Mouse (Mus musculus) kidney, adult 2 months (tissue): ENCODE results near the gene B3gnt8. TPM values are rescaled to one million over a fixed set of nuclear protein-coding genes. Genes with fewer than 3 reads are reported as not detected.

ENCODE experiments used
- DNase-seq: peaks from one replicate; pipeline ENCODE4 v3.0.0; 2021
- H3K27ac ChIP-seq: fragments of 200-500 bp; 2 replicates; pipeline ENCODE4 v1.5.1; 2012; ENCODE audit warnings: low read depth, low read length, control low read depth, inconsistent platforms; ENCODE audit not compliant: insufficient read depth
- H3K27me3 ChIP-seq: fragments of 200-500 bp; replicated peaks from 2 replicates; pipeline ENCODE4 v1.6.1; 2012; ENCODE audit warnings: mild to moderate bottlenecking, moderate library complexity, low read length, inconsistent platforms; ENCODE audit not compliant: control insufficient read depth, insufficient read depth
- H3K36me3 ChIP-seq: fragments of 200-500 bp; 2 replicates; pipeline ENCODE4 v1.6.1; 2012; ENCODE audit warnings: mild to moderate bottlenecking, moderate library complexity, low read length, inconsistent platforms; ENCODE audit not compliant: control insufficient read depth, insufficient read depth
- H3K4me1 ChIP-seq: fragments of 200-500 bp; 2 replicates; pipeline ENCODE4 v1.6.1; 2011; ENCODE audit warnings: low read length; ENCODE audit not compliant: control insufficient read depth, insufficient read depth
- H3K4me3 ChIP-seq: fragments of 200-500 bp; 2 replicates; pipeline ENCODE4 v1.5.1; 2011; ENCODE audit warnings: mild to moderate bottlenecking, low read depth, low read length, control low read depth; ENCODE audit not compliant: insufficient read depth
- CTCF ChIP-seq: fragments of 200-500 bp; conservative IDR thresholded peaks from 2 replicates; pipeline ENCODE4 v1.5.1; 2011; ENCODE audit warnings: low read depth, mild to moderate bottlenecking, control low read depth, low read length, moderate library complexity, mixed read lengths; ENCODE audit not compliant: insufficient read depth, insufficient read length
- POLR2A ChIP-seq: fragments of 200-500 bp; IDR thresholded peaks from one replicate; pipeline ENCODE4 v1.6.1; 2011; ENCODE audit warnings: low read depth, low read length, control low read depth
- WGBS: fragments of 180-500 bp; shearing (Covaris S2); methylation state at CpG from one replicate; pipeline ENCODE4 v1.1.7; 2018; 5-methylcytosine and 5-hydroxymethylcytosine counted together
- polyA plus RNA-seq: library from polyadenylated mRNA; depleted of rRNA; stranded (reverse); fragments of >200 nt; gene quantifications from 2 replicates; pipeline ENCODE4 v1.2.3, GENCODE M21; 2012

The B3gnt8 gene
- polyA plus RNA-seq, 1 experiment = 9.6 TPM

DNA sequence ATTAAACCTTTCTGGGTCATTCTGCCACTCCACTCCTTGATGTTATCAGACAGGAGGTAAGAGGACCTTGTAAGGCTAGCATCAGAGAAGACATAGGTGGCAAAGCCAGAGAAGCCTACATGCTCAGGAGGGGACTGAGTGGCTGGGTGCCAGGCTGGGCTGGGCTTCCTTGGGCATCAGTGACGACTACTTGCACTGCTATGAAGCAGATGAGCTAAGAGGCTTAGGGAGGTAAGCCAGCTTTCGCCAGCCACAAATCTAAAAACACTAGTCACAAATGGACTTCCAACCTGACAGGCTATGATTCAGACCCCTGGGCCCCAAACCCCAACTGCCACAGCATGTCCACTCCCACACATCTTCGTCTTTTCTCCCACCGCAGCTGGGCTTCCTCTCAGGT, 18.2 kb downstream of the B3gnt8 start:
- DNase-seq = no peak
- Histone ChIP-seq H3K27me3 (no peaks in the 10 kb centered on the region), H3K36me3 (no peaks in the 10 kb centered on the region; the same call in 1 of the 2 replicates), H3K4me1 (no peaks in the 10 kb centered on the region), H3K27ac (no peak overlapping the region), H3K4me3 (no peak overlapping the region)
- WGBS = 58% methylated on average over 4 of the region's 4 CpGs
- TF ChIP-seq CTCF (no peak), POLR2A (no peak)

DNA sequence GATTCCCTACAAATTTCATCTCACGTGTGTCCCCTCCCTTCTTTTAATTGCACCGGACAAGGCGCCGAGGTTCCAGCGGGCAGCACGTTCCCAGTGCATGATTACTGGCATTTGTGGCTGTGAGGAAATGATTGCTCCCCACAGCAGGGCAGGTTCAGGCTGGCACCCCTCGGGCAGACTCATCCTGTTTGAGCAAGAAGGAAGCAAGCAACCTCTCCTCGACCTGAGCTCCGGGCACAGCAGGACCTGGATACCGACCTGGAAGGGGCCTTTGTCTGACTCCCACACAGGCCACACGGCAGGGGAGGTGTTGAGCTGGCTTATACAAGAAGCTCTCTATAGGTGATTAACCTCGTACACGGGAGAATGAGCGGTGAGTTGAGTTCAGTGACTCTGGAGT, 18.6 kb downstream of the B3gnt8 start:
- DNase-seq = peak; percentile 46
- no peak for TF ChIP-seq CTCF
- no peak for TF ChIP-seq POLR2A
- H3K27ac ChIP-seq = peak overlapping the region; percentile 26; the same call in 1 of the 2 replicates
- WGBS = 34% methylated on average over 14 of the region's 14 CpGs
- H3K4me1 ChIP-seq = no peaks in the 10 kb centered on the region
- no peak overlapping the region for H3K4me3 ChIP-seq
- H3K36me3 ChIP-seq = no peaks in the 10 kb centered on the region
- H3K27me3 ChIP-seq = no peaks in the 10 kb centered on the region

DNA sequence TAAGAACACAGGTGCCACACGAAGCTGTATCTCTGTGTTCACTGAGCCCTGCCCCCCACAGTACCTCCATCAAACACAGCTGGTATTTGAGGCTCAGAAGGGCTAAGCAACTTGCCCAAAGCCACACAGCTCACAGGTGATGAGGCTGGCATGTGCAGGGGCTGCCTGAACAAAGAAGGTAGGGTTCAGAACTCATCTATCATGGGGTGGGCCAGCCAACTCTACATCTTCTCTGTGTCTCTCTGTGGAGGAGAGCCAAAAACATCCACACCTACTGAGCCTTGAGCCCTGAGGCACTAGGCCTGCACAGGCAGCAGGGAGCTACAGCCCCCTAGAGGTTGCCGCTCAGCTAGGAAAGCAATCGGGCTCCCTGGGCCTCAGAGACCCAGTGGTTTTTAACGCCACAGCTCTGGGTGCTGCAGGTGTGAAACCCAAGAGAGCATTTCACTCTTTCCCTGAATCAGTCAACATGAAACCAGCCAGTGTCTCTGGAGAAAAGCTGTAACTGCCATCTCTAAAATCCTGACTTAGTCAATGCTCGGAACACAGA, 21.2 kb downstream of the B3gnt8 start:
- whole genome bisulfite sequencing = 59% methylated on average over 5 of the region's 5 CpGs
- no peaks in the 10 kb centered on the region for H3K27me3 ChIP-seq
- no peaks in the 10 kb centered on the region for H3K36me3 ChIP-seq
- H3K4me3 ChIP-seq = no peak overlapping the region
- no peak for DNase-seq
- peaks cover 4% of the 10 kb centered on the region; the same call in 1 of the 2 replicates for H3K4me1 ChIP-seq
- TF ChIP-seq POLR2A = no peak
- TF ChIP-seq CTCF = peak; percentile 45; the same call in 1 of the 2 replicates
- no peak overlapping the region for H3K27ac ChIP-seq

DNA sequence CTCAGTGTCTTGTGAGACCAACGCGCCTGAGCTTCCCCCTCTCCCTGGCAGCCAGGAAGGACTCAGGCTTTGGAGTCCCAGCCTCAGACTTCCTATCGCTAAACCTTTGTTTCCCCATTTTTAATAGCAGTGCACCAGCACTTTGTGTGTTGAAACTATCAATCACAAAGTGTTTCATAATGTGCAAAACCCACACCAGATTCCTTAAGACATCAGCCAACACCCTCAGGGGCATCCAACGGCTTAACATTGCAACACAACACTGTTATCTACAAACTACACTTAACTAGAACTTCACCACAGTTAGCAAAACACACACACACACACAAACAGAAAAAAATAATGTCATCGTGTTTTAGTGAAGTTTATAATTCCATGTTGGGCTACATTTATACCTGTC, 23.4 kb downstream of the B3gnt8 start:
- WGBS = 67% methylated on average over 5 of the region's 5 CpGs
- no peak for TF ChIP-seq POLR2A
- no peak for TF ChIP-seq CTCF
- Histone ChIP-seq H3K4me1 (peaks cover 7% of the 10 kb centered on the region; the same call in 1 of the 2 replicates), H3K27me3 (no peaks in the 10 kb centered on the region), H3K4me3 (no peak overlapping the region), H3K27ac (no peak overlapping the region), H3K36me3 (no peaks in the 10 kb centered on the region)
- DNase-seq = no peak

DNA sequence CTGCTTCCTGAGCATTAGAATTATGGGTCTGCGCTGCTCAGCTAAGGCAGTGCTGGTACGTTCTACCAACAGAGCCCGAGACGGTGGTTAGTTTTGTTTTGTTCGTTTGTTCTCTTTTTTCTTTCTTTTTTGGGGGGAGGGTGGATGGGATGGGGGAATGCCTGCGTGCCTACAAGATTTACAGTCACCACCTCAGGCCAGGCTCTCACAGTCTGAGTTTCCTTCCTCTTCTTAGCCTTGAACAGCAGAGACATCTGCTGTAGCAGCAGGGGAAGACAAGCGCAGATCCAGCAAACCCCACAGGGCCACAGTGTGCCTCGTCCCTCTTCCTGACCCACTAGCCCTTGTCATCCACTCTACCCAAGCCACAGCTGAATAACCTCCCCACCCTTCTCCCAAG, 24.8 kb downstream of the B3gnt8 start:
- H3K4me3 ChIP-seq = no peak overlapping the region
- peaks cover 18% of the 10 kb centered on the region; the same call in 1 of the 2 replicates for H3K4me1 ChIP-seq
- WGBS = 74% methylated on average over 8 of the region's 8 CpGs
- no peaks in the 10 kb centered on the region for H3K27me3 ChIP-seq
- DNase-seq = no peak
- H3K27ac ChIP-seq = no peak overlapping the region
- TF ChIP-seq POLR2A (no peak), CTCF (0 out of 2 replicates have a peak, but pooled peaks have one; percentile 27)
- no peaks in the 10 kb centered on the region for H3K36me3 ChIP-seq

DNA sequence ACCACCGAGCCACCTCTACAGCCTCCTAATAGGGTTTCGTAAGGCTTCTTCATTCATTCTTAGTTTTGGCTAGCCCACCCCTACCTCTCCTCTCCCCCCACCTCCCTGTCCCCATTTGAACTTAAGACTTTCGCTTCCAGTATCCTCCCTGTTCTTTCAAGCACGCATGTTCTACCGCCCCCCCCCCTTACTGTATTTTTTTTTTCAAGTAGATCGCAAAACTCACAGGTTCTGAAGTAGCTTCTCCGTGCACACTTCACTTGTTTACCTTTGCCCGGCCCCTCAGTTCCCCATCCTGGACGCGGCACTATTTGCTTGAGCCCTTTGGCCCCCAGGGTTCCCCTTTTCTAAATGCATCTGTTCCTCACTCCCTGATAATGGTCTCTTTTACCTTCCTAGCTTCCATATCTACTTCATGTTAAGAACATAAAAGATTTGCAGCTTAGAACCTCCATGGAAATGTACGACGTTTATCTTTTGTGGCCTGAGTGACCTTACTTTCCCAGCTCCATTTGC, 25.8 kb downstream of the B3gnt8 start:
- H3K36me3 ChIP-seq = no peaks in the 10 kb centered on the region
- no peaks in the 10 kb centered on the region for H3K27me3 ChIP-seq
- 80% methylated on average over 12 of the region's 12 CpGs for WGBS
- DNase-seq = no peak
- H3K27ac ChIP-seq = no peak overlapping the region
- peaks cover 25% of the 10 kb centered on the region; the same call in 1 of the 2 replicates for H3K4me1 ChIP-seq
- no peak for TF ChIP-seq POLR2A
- no peak for TF ChIP-seq CTCF
- H3K4me3 ChIP-seq = no peak overlapping the region

- Histone ChIP-seq H3K4me3 (peak overlapping the region; percentile 9; the same call in 1 of the 2 replicates), H3K27me3 (no peaks in the 10 kb centered on the region), H3K4me1 (peaks cover 21% of the 10 kb centered on the region; the same call in 1 of the 2 replicates), H3K36me3 (no peaks in the 10 kb centered on the region), H3K27ac (peak overlapping the region; percentile 76)
- DNase-seq = peak; percentile 82
- WGBS = 46% methylated on average over 11 of the region's 11 CpGs
- TF ChIP-seq CTCF (no peak), POLR2A (no peak)
Measured at GRCm38 (mm10) chr7:25655601-25656428, 29.4 kb downstream of the B3gnt8 start.
